Mouse (Mus musculus) liver, postnatal 0 days (tissue): ENCODE results near the gene Col4a2.

ENCODE experiments used
- CTCF ChIP-seq: sonication (generic); IDR thresholded peaks from 2 replicates; pipeline ENCODE4 v1.5.1; 2016; ENCODE audit warnings: antibody characterized with exemption, low read depth
- EP300 ChIP-seq: IDR thresholded peaks from 2 replicates; pipeline ENCODE4 v1.6.1; 2016; ENCODE audit warnings: antibody characterized with exemption, low read depth, mild to moderate bottlenecking

GRCm38 (mm10) chr8:11383379-11383778 is 70.8 kb downstream of the Col4a2 start:
- TF ChIP-seq CTCF: no peak
- no peak for TF ChIP-seq EP300
